Mouse (Mus musculus): ENCODE results near the gene Zscan12. TPM values are rescaled to one million over a fixed set of nuclear protein-coding genes. Genes with fewer than 3 reads are reported as not detected.
A peak's percentile ranks its signal among the peaks of the same experiment; 100 is the strongest.

Zscan12 gene
- polyA plus RNA-seq (2016; fragmentation: Nextera tagmentation; extraction: Ambion mirVana) = 14.9 and 15.8 TPM in 2 replicates

DNA sequence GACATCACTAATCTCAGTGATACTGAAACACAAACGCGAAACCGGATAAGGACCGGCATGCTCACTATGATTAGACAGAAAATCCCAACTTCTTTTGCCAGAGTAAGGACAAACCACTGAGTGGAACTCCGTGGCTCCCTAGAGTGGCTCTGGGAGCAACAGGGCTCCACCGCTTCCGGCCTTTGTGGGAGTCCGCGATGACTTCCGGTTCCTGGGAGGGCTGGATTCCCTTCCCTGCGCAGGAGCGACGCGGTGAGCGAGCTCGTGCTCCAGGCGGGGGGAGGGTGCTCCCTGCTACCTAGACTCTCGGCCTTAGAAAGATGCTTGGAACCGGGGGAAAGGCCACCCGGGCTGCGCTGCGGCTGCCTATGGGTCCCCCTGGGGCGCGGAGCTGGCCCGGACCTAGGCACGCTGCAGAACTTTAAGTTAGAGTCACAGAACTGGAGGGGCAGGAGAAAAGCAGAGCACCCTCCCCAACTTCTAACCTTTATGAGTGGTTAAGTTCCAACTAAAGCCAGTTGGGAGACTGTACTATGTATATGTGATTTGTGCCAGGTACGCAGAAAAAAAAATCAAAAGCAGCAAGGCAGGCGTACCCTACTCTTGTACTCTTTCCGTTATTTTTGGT lies at the start of gene Zscan12:
Zscan12 (plus strand) TSS at position 200 of the 628 bp plus-strand sequence.
- Histone ChIP-seq H3K9me3 (no peaks in the 10 kb centered on the region), H3K27me3 (replicated peaks) (no peaks in the 10 kb centered on the region), H3K4me1 (peaks cover 18% of the 10 kb centered on the region), H3K4me3 (peak within 1 kb of the TSS; percentile 72), H3K27ac (no peak within 1 kb of the TSS), H3K4me2 (replicated peaks) (peak within 1 kb of the TSS; percentile 65), H3K9ac (peak within 1 kb of the TSS; percentile 74), H3K36me3 (peaks cover 7% of the 10 kb centered on the region; the same call in 1 of the 2 replicates)
- WGBS = 1% methylated on average over 29 of the region's 29 CpGs
- ATAC-seq (ENCODE audit: low FRiP score, low read depth) = peak; percentile 99

DNA sequence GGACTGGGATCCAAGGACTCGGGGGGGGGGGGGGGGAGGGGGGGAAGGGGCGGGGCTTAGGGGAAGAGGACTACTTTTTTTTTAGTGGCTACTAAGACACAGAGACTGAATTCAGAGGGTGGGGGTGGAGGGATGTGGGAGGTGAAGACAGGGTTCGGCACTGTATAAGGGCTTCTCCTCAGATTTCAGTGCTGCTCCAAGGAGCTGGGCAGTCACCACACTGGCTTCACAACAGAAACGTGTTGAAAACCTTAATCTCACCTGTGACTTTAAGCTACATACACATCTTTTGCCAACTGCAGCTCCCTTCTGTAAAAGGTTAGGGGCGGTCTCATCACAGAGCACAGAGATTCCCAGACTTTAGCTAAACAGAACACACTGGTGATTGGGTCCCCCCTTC lies 49.8 kb upstream of the Zscan12 start:
- no peaks in the 10 kb centered on the region for H3K36me3 ChIP-seq
- H3K4me2 ChIP-seq (replicated peaks) = no peak overlapping the region
- WGBS = 35% methylated on average over 4 of the region's 5 CpGs
- no peaks in the 10 kb centered on the region for H3K9me3 ChIP-seq
- no peaks in the 10 kb centered on the region for H3K27me3 ChIP-seq (replicated peaks)
- no peaks in the 10 kb centered on the region for H3K4me1 ChIP-seq
- no peak overlapping the region for H3K4me3 ChIP-seq
- H3K27ac ChIP-seq = no peak overlapping the region
- no peak overlapping the region for H3K9ac ChIP-seq
- ATAC-seq (ENCODE audit: low FRiP score, low read depth) = no peak

DNA sequence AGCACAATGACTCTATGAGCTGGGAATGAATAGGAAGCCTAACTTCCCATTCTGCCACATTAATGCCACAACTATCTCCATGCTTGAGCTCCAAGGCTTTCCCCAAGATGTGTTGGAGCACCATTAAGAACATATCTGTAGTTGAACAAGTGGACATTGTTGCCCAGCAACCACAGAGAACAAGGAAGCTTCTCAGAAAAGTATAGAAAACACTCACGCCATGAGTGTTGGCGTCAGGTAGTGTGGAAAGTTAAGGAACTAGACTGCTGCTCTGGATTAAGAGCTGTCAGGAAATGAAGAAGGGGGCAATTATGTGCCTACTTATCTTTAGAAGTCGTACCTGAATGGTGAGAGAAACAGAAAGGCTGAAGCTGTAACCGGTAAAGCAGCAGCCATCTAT lies 48.7 kb upstream of the Zscan12 start:
- no peak overlapping the region for H3K27ac ChIP-seq
- 88% methylated on average over 4 of the region's 4 CpGs for WGBS
- H3K27me3 ChIP-seq (replicated peaks) = no peaks in the 10 kb centered on the region

DNA sequence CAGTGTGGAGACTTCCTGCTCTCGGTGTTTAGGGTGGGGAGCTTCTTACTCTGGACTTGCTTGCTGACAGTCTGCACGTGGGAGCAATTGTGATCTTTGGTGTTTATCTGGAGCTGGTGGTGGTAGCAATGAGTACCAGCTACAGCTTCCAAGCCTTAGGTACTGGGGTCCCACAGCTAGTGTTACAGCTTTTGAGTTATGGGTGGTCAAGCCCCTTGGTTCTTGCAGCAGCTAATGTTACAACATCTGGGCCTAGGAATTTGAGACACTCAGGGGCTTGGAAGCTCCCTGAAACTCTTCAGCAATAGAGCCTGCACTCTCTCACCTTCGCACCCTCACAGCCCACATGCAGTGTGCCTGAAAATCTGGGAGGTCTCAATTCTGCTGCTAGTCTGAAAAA lies 42.4 kb upstream of the Zscan12 start:
- Histone ChIP-seq H3K9ac (no peak overlapping the region), H3K27me3 (replicated peaks) (no peaks in the 10 kb centered on the region; the same call in 1 of the 2 replicates), H3K4me3 (no peak overlapping the region), H3K4me1 (no peaks in the 10 kb centered on the region), H3K4me2 (replicated peaks) (no peak overlapping the region), H3K36me3 (no peaks in the 10 kb centered on the region), H3K27ac (no peak overlapping the region), H3K9me3 (no peaks in the 10 kb centered on the region)
- ATAC-seq (ENCODE audit: low FRiP score, low read depth) = no peak
- 69% methylated on average over 3 of the region's 3 CpGs for WGBS

More for the DNA sequence above, 48.7 kb upstream of the Zscan12 start:
- Histone ChIP-seq H3K4me2 (replicated peaks) (no peak overlapping the region), H3K9ac (no peak overlapping the region), H3K9me3 (no peaks in the 10 kb centered on the region), H3K4me1 (no peaks in the 10 kb centered on the region), H3K4me3 (no peak overlapping the region), H3K36me3 (no peaks in the 10 kb centered on the region)
- no peak for ATAC-seq (ENCODE audit: low FRiP score, low read depth)

DNA sequence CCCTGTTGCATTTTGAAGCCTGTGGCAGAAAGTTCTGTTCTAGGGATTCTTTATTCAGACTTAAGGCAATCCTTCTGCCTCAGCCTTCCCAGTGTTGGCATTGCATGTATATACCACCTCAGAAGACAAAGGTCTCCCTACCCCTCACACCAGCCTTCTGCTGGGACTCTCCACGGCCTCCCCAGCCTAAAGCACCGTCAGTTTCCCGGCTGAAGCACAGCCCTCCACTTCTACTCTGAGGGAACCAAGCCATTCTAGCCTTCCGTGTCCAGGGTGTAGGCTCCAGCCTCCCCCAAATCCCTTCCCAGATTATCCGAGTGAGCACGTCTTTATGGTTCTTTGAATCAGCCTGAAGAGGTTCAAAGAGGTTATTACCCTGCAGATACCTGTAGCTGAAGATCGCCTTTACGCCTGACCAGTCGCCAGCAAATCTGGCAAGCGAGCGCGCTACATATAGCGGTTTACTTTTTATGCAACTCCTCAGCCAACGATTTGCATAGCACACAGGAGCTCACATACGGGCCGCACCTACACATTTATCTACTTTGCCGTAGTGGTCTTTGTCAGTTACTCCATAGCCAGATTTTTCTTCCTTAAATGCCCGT lies 40.6 kb upstream of the Zscan12 start:
- Histone ChIP-seq H3K4me1 (no peaks in the 10 kb centered on the region), H3K27ac (no peak overlapping the region), H3K9me3 (no peaks in the 10 kb centered on the region), H3K36me3 (no peaks in the 10 kb centered on the region), H3K4me2 (replicated peaks) (peak overlapping the region; percentile 48), H3K4me3 (peak overlapping the region; percentile 5; the same call in 1 of the 2 replicates), H3K27me3 (replicated peaks) (no peaks in the 10 kb centered on the region; the same call in 1 of the 2 replicates), H3K9ac (no peak overlapping the region)
- no peak for ATAC-seq (ENCODE audit: low FRiP score, low read depth)
- WGBS = 1% methylated on average over 18 of the region's 18 CpGs

DNA sequence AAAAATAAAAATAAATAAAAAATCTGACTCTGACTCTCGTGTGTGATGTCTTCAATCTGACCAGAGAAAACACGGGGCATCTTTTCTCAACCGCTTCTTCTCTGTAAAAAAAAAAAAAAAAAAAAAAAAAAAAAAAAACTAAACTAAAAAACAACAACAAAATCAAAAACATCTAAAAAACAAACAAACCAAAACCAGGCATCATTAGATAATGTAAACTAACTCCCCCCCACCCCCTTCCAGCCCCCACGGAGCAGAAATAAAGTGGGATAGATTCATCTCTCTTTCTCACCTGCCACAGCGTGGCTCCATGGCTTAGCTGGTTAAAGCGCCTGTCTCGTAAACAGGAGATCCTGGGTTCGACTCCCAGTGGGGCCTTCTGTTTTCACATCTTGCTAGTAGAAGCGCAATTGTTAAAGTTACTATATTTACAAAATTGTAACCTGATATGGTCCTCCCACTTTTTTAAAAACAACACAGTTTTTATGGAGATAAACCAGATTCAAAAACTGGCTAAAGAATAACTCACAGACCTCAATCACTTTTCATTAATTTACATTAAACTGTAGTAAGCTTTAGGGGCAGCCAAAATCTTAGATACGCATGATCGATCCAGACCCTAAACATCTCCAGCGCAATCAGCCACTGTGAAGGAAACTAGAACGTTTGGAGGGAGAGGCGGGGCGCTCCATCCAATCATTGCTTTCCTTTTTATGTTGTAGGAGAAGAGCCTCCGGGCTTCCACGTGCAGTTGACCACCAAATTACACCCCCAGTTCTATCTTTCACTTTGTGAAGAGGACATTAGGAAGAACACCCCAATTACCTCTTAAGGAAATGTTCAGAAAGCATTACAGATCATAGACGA lies 39.9 kb upstream of the Zscan12 start:
- H3K9me3 ChIP-seq = no peaks in the 10 kb centered on the region
- peak overlapping the region; percentile 48 for H3K4me2 ChIP-seq (replicated peaks)
- H3K4me1 ChIP-seq = 0 out of 2 replicates have a peak, but pooled peaks cover 3% of the 10 kb centered on the region
- H3K4me3 ChIP-seq = 0 out of 2 replicates have a peak overlapping the region, but pooled peaks have one; percentile 5
- no peak overlapping the region for H3K27ac ChIP-seq
- no peak for ATAC-seq (ENCODE audit: low FRiP score, low read depth)
- WGBS = 17% methylated on average over 18 of the region's 18 CpGs
- H3K27me3 ChIP-seq (replicated peaks) = no peaks in the 10 kb centered on the region; the same call in 1 of the 2 replicates
- H3K36me3 ChIP-seq = no peaks in the 10 kb centered on the region
- no peak overlapping the region for H3K9ac ChIP-seq

DNA sequence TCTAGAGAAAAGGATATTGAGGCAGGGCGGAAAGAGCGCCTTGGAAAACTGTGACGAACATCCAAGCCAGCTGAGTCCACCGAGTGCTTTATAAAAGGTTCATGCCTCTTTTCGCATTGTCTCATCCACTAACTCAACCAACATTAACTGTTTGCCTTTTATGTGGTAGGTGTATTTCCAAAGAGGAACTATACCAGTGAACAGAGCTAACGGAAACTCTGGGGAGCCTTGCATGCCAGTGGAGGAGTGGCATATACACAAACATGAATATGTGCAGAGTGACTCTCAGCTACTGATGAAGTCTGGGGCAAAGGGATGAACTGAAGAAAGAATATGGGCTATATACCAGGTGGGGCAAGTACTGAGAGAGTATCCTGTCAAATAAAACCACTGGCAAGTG lies 39.2 kb upstream of the Zscan12 start:
- peak overlapping the region; percentile 23 for H3K4me2 ChIP-seq (replicated peaks)
- ATAC-seq (ENCODE audit: low FRiP score, low read depth) = no peak
- no peak overlapping the region for H3K4me3 ChIP-seq
- no peaks in the 10 kb centered on the region for H3K9me3 ChIP-seq
- no peak overlapping the region for H3K27ac ChIP-seq
- H3K4me1 ChIP-seq = 0 out of 2 replicates have a peak, but pooled peaks cover 3% of the 10 kb centered on the region
- no peaks in the 10 kb centered on the region; the same call in 1 of the 2 replicates for H3K27me3 ChIP-seq (replicated peaks)
- H3K36me3 ChIP-seq = no peaks in the 10 kb centered on the region
- WGBS = 71% methylated on average over 6 of the region's 6 CpGs
- no peak overlapping the region for H3K9ac ChIP-seq

DNA sequence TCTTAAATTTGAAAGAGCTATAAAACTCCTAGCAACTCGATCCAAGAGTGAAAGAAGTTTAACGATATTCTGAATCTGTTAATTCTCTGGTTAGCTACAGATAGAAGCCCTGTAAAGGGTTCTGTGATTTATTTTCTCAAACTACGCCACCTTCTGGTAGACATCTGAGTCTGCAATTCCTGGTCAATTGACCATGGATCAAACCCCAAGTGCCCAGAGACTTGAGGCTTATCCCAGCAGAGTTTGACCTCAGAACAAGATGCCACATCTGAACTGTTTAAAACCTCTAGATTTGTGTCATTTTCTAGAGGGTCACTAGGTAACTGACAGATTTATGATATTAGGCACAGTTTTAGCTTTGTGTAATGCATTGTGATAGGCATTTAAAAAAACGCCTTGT lies 36.4 kb upstream of the Zscan12 start:
- WGBS = 11% methylated on average over 4 of the region's 4 CpGs
- Histone ChIP-seq H3K4me1 (0 out of 2 replicates have a peak, but pooled peaks cover 3% of the 10 kb centered on the region), H3K4me3 (no peak overlapping the region), H3K9ac (no peak overlapping the region), H3K36me3 (no peaks in the 10 kb centered on the region), H3K9me3 (no peaks in the 10 kb centered on the region), H3K27ac (no peak overlapping the region), H3K4me2 (replicated peaks) (peak overlapping the region; percentile 56), H3K27me3 (replicated peaks) (no peaks in the 10 kb centered on the region; the same call in 1 of the 2 replicates)
- peak; percentile 41; the same call in 1 of the 2 replicates for ATAC-seq (ENCODE audit: low FRiP score, low read depth)

DNA sequence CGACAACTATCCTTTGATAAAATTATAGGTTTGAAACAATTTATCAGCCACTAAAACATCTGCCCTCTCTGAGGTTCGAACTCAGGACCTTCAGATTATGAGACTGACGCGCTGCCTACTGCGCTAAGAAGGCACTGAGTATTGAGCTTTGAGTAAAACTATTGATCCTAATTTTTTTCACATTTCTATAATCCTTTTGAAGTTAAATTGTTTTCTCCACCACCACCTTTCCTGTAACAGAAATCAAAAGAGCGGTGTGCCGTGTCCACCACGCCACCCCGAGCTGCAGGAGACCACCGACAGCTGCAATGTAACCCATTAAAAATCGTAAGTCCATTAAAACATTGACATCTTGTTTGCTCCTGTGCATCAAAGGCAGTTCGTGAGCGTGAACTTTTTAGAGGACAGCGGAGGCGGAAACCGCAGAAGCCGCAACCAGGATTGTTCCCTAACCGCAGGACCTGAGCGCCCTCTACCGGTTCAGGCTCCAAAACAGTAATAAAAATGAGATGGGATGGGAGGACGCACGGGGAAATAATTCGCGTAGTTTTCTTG lies 35.9 kb upstream of the Zscan12 start:
- H3K27me3 ChIP-seq (replicated peaks) = no peaks in the 10 kb centered on the region; the same call in 1 of the 2 replicates
- peak; percentile 85 for ATAC-seq (ENCODE audit: low FRiP score, low read depth)
- H3K9me3 ChIP-seq = no peaks in the 10 kb centered on the region
- H3K27ac ChIP-seq = no peak overlapping the region
- H3K4me3 ChIP-seq = peak overlapping the region; percentile 31
- no peak overlapping the region for H3K9ac ChIP-seq
- peak overlapping the region; percentile 56 for H3K4me2 ChIP-seq (replicated peaks)
- no peaks in the 10 kb centered on the region for H3K36me3 ChIP-seq
- H3K4me1 ChIP-seq = 0 out of 2 replicates have a peak, but pooled peaks cover 3% of the 10 kb centered on the region
- under 1% methylated on average over 24 of the region's 24 CpGs for WGBS

DNA sequence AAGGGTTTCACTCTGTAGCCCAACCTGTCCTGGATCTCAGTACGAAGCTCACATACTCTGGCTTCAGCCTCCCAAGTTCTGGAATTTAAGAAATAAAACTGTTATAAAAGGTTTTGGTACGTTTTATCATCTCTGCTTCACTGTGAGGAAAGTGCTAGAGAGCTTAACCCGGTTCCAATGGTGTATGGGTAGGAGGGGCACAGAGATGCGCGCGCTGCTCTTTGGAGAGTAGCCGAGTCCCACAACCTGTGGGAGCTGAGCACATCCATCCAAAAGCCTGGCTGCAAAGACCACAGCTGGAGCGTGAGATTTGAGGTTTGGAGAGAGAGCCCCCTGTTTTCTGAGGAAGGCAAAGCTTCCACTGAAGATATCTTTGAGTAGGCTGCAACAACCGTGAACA lies 35.2 kb upstream of the Zscan12 start:
- whole genome bisulfite sequencing = 0% methylated on average over 9 of the region's 9 CpGs
- Histone ChIP-seq H3K4me2 (replicated peaks) (peak overlapping the region; percentile 56), H3K27me3 (replicated peaks) (no peaks in the 10 kb centered on the region; the same call in 1 of the 2 replicates), H3K4me3 (peak overlapping the region; percentile 31), H3K9me3 (no peaks in the 10 kb centered on the region), H3K36me3 (no peaks in the 10 kb centered on the region), H3K9ac (no peak overlapping the region), H3K4me1 (0 out of 2 replicates have a peak, but pooled peaks cover 3% of the 10 kb centered on the region), H3K27ac (no peak overlapping the region)
- ATAC-seq (ENCODE audit: low FRiP score, low read depth) = no peak

DNA sequence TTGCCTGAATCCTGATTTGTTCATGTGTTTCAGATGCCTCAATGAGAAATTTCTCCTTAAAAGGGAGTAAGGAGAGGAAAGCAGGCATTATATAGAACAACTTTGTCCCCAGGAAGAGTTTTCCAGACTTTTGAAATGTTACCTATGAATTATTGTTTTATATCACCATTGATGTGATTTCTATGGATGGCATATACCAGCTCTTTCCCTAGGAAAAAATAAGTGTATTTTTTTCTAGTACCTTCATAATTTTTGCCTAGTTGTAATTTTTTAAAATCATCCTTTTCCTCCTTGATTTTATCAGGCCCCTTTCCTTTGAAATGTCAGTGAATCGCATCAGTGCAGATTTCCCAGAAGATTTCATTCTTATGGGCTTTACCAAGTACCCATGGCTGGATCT lies 16.0 kb upstream of the Zscan12 start, which contains the start of gene Olfr1367:
Olfr1367 (plus strand) TSS at position 301 of the 400 bp plus-strand sequence.
- no peaks in the 10 kb centered on the region for H3K27me3 ChIP-seq (replicated peaks)
- no peaks in the 10 kb centered on the region for H3K36me3 ChIP-seq
- no peaks in the 10 kb centered on the region for H3K9me3 ChIP-seq
- ATAC-seq (ENCODE audit: low FRiP score, low read depth) = no peak
- no peaks in the 10 kb centered on the region for H3K4me1 ChIP-seq
- 89% methylated on average over 1 of the region's 1 CpGs for WGBS
- H3K4me2 ChIP-seq (replicated peaks) = no peak within 1 kb of the TSS
- H3K4me3 ChIP-seq = no peak within 1 kb of the TSS
- no peak within 1 kb of the TSS for H3K27ac ChIP-seq
- no peak within 1 kb of the TSS for H3K9ac ChIP-seq

All from neural tube, embryonic 12.5 days (tissue).